Mouse (Mus musculus): ENCODE results near the gene Ccdc158.

Gene Ccdc158

DNA sequence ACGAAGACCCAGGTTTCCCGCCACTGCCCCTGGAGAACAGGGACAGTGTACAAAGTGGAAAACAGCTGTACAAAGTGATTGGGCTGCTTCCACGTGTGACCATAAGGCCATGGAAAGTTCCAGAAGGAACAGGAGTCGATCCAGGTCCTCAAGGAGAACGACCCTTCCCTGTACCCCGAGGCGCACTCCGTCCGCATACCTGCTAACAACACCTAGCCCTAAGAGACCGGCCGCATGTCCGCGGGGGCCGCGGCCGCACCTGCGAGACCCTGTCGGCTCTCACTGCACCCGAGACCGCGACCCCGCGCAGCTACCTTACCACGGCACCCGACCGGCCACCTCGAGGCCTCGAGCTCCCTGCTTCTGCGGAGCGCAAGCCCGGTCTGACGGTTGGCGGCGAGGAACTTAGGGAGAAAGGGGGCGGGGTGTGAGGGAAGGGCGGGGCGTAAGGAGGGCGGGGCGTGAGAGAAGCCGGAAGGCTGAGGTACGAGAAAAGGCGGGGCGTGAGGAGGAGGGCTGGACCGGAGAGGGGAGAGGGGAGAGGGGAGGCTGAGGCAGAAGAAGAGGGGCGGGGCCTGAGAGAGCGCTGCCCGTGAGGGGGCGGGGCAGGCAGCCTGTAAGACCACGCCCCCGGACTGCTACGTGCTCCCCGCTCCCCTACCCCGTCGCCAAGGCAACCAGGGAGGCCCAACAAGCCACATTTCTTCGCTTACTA lies at the start of gene Ccdc158:
Gene Ccdc158, minus strand, starts transcription at position 413 of the 715 bp plus-strand sequence.
- peak; percentile 97 for DNase-seq (ENCODE audit: low read depth, low spot score)

GRCm38 (mm10) chr5:92721610-92722009 lies 46.5 kb upstream of the Ccdc158 start:
- DNase-seq (ENCODE audit: low read depth, low spot score) = no peak

GRCm38 (mm10) chr5:92718856-92719255 lies 43.8 kb upstream of the Ccdc158 start:
- DNase-seq (ENCODE audit: low read depth, low spot score) = no peak

DNA sequence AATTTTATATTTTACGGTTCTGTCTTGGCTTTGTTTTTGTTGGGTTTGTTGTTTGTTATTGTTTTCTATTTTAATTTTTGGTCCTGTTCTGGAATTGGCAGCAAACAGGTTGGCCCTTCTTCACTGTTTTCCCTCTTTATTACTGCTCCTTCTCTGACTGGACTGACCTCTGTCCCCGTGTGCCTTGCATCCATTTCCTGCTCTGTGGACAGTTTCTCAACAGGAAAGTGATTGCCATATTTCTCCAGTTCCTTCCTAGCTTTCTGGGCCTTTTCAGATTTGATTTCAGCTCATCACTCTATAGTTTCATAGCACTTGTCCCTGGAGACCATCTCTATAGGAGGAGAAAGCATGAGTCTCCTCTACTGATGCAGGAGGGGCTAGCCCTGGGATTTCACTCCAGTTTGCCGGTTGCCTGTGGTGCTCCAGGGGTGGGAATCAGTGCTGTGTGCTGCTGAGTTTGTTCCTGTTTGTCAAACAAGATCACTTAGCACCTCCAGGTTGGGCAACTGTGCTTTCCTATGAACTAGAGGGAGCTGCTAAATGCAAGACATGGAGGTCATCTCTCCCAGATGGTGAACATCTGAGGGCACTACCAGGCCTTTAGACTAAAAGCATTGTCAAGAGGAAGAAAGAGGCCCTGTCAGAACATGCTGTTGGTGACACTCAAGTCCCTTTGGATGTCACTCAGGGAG lies 42.7 kb upstream of the Ccdc158 start:
- DNase-seq (ENCODE audit: low read depth, low spot score) = no peak

- no peak for DNase-seq (ENCODE audit: low read depth, low spot score)
Observed at GRCm38 (mm10) chr5:92715890-92716289, 40.8 kb upstream of the Ccdc158 start.

- no peak for DNase-seq (ENCODE audit: low read depth, low spot score)
Observed at GRCm38 (mm10) chr5:92715319-92715718, 40.2 kb upstream of the Ccdc158 start.

GRCm38 (mm10) chr5:92714886-92715285 lies 39.8 kb upstream of the Ccdc158 start:
- DNase-seq (ENCODE audit: low read depth, low spot score) = no peak

GRCm38 (mm10) chr5:92712621-92713395 lies 37.7 kb upstream of the Ccdc158 start:
- no peak for DNase-seq (ENCODE audit: low read depth, low spot score)

GRCm38 (mm10) chr5:92711666-92712290 lies 36.7 kb upstream of the Ccdc158 start:
- no peak for DNase-seq (ENCODE audit: low read depth, low spot score)

- DNase-seq (ENCODE audit: low read depth, low spot score) = no peak
Observed at GRCm38 (mm10) chr5:92710779-92711178, 35.7 kb upstream of the Ccdc158 start.

- no peak for DNase-seq (ENCODE audit: low read depth, low spot score)
Observed at GRCm38 (mm10) chr5:92707921-92708491, 32.9 kb upstream of the Ccdc158 start.

DNA sequence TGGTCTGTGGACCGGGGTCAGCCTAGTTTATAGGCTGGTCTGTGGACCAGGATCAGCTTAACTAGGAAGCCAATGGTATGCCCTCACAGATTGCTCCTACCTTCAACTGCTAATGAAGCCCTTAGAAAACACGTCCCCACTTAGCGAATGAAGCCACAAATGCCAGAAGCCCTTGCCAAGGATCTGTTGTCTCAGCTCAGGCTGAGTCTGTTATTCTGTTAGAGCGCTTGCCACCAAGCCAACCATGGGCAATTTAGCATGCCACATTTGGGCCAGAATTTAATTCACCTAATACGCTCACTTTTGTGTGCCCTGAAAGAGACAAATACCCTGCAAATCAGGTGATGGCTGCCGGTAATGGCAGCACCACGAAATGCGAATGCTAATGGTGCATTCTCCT lies 28.6 kb upstream of the Ccdc158 start:
- DNase-seq (ENCODE audit: low read depth, low spot score) = no peak

DNA sequence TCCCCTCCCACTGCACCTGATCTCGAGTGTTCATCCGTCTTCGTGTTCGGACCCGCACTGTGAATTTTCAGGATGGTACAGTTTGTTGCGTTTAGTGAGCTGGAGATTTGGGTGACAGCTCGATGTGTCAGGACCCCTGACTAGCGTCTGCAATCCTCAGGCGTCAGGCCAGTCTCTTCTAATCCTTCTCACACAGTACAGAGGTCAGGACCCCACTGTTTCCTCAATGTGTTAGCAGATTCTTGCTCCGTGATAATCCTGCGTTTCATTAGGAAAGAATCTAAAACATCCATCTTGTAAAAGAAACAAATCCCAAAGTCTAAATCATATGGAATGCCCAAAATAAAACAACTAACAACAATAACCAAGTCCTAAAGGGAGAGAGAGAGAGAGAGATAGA lies 26.7 kb upstream of the Ccdc158 start:
- DNase-seq (ENCODE audit: low read depth, low spot score) = no peak

- peak; percentile 64 for DNase-seq (ENCODE audit: low read depth, low spot score)
Observed at GRCm38 (mm10) chr5:92698837-92699529, 23.9 kb upstream of the Ccdc158 start.

DNA sequence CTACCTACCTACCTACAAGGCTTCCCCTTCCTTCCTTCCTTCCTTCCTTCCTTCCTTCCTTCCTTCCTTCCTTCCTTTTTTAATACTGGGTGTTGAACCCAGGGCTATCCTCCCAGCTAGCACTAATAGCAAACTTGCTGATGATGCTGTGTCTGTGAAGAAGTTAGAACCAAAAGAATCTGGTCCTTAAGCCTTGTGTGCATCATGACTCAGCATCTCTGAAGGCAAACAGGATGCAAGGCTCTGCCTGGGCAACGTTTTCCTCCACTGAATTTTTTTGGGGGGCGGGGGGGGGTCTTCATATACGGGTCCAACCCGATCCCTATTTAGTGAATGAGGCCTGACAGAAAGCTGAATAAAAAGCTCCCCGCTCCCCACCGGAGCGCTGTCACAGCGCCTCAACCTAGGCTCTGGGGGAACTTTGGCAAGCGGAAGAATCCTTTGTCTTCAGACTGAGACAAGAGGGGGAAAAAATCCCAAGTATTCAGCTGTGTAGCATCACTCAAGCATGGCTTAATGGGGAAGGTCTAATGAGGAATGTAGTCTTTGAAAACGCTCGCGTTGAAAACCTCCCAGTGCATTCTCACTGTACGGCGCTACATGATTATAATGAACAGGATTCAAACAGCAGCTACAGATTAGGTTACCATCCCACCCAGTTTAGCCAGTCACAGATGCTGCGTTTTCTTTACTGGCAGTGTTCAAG lies 23.2 kb upstream of the Ccdc158 start:
- peak; percentile 95 for DNase-seq (ENCODE audit: low read depth, low spot score)

DNA sequence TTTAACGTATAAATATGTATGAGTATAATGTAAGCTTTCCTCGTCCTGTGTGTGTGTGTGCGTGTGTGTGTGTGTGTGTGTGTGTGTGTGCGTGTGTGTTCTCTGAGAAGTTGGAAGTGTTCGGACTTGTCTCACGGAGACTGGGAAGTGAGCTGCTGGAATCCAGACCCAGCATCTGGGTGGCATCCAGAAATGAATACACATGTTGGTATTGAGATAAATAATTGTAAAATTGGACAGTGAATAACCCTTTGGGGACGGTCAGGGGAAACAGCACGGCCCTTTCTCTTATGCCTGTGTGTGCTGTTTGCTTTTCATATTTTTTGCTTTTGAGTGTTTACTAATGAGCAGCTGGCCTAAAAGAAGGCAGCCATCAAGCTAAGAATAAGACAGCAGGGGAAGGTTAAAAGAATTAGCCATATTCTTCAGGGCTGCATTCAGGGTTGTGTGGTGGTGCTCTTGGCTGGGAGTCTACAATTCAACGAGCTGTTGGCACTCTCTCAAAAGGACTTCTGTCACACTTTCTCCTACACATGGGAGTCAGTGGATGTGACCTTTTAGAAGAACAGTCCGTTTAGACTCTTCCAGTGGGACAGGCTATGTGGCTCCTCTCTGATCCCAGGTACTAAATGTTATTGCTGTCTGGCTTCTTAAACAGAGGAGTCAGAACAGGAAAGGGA lies 19.4 kb upstream of the Ccdc158 start:
- DNase-seq (ENCODE audit: low read depth, low spot score) = no peak

- peak; percentile 84 for DNase-seq (ENCODE audit: low read depth, low spot score)
Observed at GRCm38 (mm10) chr5:92693744-92694143, 18.7 kb upstream of the Ccdc158 start.

DNA sequence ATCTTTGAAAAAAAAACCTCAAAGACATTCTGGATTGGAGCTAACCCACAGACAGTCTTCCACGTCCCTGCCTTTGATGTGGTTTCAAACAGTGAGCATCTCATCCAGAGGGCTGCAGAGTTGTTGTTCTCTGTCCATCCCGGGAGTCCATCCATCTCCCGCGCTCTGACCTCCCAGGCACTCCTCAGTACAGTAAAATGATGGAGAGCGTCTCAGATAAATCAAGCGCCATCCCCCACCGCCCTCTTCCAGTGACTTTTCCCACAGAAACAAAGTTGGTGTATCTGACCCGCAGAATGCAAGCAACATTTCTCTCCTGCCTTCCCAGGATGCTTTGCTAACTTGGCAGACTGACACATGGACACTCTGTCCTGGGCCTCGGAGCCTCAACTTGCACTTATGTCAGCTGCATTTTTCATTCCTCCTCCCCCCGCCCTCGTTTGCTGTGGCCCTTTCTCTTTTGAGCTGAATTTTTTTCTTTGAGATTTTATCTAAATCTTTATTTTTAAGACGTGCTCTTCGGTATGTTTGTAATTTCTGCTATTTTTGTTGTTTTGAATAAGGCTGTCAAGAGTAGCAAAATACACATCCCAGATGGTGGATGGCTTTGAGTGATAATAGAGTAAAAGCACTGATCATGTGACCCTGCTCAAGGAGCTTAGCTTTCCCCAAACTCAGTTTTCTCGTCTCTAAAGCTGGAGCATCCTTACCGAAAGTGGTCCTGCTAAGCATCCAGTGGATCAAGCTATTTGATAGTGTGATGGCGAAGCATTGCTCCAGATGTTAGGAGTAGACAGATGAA lies 17.3 kb upstream of the Ccdc158 start:
- DNase-seq (ENCODE audit: low read depth, low spot score) = no peak

GRCm38 (mm10) chr5:92688569-92688968 lies 13.5 kb upstream of the Ccdc158 start:
- DNase-seq (ENCODE audit: low read depth, low spot score) = no peak

All from R1 (cell line).